ENCODE assay signal across 8 mouse cellular contexts in the genomic region with DNA sequence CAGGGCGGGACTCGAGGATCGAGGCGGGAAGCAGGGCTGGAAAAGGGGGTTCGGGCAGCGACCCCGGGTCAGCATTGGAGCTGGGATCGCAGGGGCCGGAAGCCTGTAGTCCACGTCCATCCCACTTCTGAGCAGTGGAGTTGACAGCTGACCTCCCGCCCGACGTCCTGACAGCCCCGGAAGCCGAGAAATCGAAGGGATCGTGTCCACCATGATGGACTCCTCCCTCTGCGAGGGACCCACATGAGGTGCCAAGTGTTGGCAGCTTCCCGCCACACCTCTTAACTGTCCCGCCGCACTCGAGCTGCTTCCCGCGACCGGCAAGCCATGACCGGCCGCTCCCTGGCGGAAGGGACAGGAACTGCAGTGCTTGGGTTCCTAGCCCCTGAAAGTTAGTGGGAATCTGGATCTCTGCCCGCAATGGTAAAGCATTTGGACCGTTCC. TPM values are rescaled to one million over a fixed set of nuclear protein-coding genes. Genes with fewer than 3 reads are reported as not detected.
A peak's percentile ranks its signal among the peaks of the same experiment; 100 is the strongest.
DNase-seq lines count a peak whose midpoint lies in the region; ATAC-seq lines count a peak whose summit lies in the region.

No protein-coding gene starts in this region.

- under 1% methylated on average over 30 of the region's 30 CpGs for WGBS in heart, embryonic 11.5 days (ENCODE audit: insufficient replicate concordance)

- peak; percentile 88 for ATAC-seq in heart, embryonic 11.5 days (replicated peaks; ENCODE audit: insufficient number of reproducible peaks, low FRiP score, low TSS enrichment)

- H3K27me3 ChIP-seq in heart, embryonic 11.5 days (ENCODE audit: control insufficient read depth, insufficient read depth, low read length), result no peaks in the 10 kb centered on the region

- peak overlapping the region; percentile 75 for H3K9ac ChIP-seq in heart, embryonic 11.5 days (ENCODE audit: low read depth, low read length)

- peak overlapping the region; percentile 76 for H3K4me2 ChIP-seq in heart, embryonic 11.5 days

- peaks cover 11% of the 10 kb centered on the region for H3K4me1 ChIP-seq in heart, embryonic 11.5 days (ENCODE audit: control insufficient read depth, insufficient read depth, low read length)

- no peaks in the 10 kb centered on the region for H3K36me3 ChIP-seq in heart, embryonic 11.5 days (ENCODE audit: control insufficient read depth, insufficient read depth, low read length)

- H3K27ac ChIP-seq in heart, embryonic 11.5 days (ENCODE audit: low read depth, low read length), result peak overlapping the region; percentile 87

- H3K4me3 ChIP-seq in heart, embryonic 11.5 days (ENCODE audit: low read depth, low read length), result peak overlapping the region; percentile 46

- no peaks in the 10 kb centered on the region for H3K9me3 ChIP-seq in heart, embryonic 11.5 days (replicated peaks; ENCODE audit: control insufficient read depth, low read length)

- DNase-seq in adrenal gland, adult 18-20 months (ENCODE audit: low spot score in 2 of 2), result peak; percentile 75 to 76
- DNase-seq in adrenal gland, adult 2 months, result no peak
- peak; percentile 70 for DNase-seq in MEL-GATA-1-ER (ENCODE audit: extremely low read depth, low read depth)
- peak; percentile 93 for DNase-seq in embryo, embryonic 11 days
- DNase-seq in kidney, postnatal 14 days, result peak; percentile 92
- peak; percentile 91 for DNase-seq in lung, postnatal 25 days (ENCODE audit: low spot score)
- DNase-seq in right cerebral cortex, postnatal 4 days, result peak; percentile 82

RNA-seq across cellular contexts. Expression of a gene that starts 0.4 kb away (rescaled TPM):
- 10 to 100 TPM; 23.5 to 24.7 TPM for total RNA-seq in adrenal gland, adult 18-20 months (2021)
- total RNA-seq in adrenal gland, adult 2 months (2021), result 10 to 100 TPM; 23.0 to 31.7 TPM
- 46.9 and 48.7 TPM in 2 replicates for polyA plus RNA-seq in adrenal gland, adult 2 months (2012; rRNA removed)
- 46.5 and 50.0 TPM in 2 replicates for polyA plus RNA-seq in heart, embryonic 11.5 days (2014; fragmentation: Nextera tagmentation; extraction: Ambion mirVana)

RNA-seq across cellular contexts. Expression of a gene that starts 15.7 kb away (rescaled TPM):
- 10 to 100 TPM; 27.6 to 36.4 TPM for total RNA-seq in adrenal gland, adult 18-20 months (2021)
- 10 to 100 TPM; 25.4 to 31.0 TPM for total RNA-seq in adrenal gland, adult 2 months (2021)
- polyA plus RNA-seq in adrenal gland, adult 2 months (2012; rRNA removed), result 37.1 and 38.0 TPM in 2 replicates
- polyA plus RNA-seq in heart, embryonic 11.5 days (2014; fragmentation: Nextera tagmentation; extraction: Ambion mirVana), result 6.8 and 9.5 TPM in 2 replicates

RNA-seq across cellular contexts. Expression of a gene that starts 25.8 kb away (rescaled TPM):
- not detected for total RNA-seq in adrenal gland, adult 18-20 months (2021)
- not detected for total RNA-seq in adrenal gland, adult 2 months (2021)
- polyA plus RNA-seq in adrenal gland, adult 2 months (2012; rRNA removed), result 0.01 TPM in 2 replicates
- polyA plus RNA-seq in heart, embryonic 11.5 days (2014; fragmentation: Nextera tagmentation; extraction: Ambion mirVana), result 0.03 and 0.11 TPM in 2 replicates

RNA-seq across cellular contexts. Expression of a gene that starts 30.4 kb away (rescaled TPM):
- total RNA-seq in adrenal gland, adult 18-20 months (2021), result not detected
- not detected for total RNA-seq in adrenal gland, adult 2 months (2021)
- not detected in 2 replicates for polyA plus RNA-seq in adrenal gland, adult 2 months (2012; rRNA removed)
- polyA plus RNA-seq in heart, embryonic 11.5 days (2014; fragmentation: Nextera tagmentation; extraction: Ambion mirVana), result not detected in 2 replicates

RNA-seq across cellular contexts. Expression of a gene that starts 30.6 kb away (rescaled TPM):
- 100 to 1,000 TPM; 517 to 525 TPM for total RNA-seq in adrenal gland, adult 18-20 months (2021)
- 100 to 1,000 TPM; 553 to 611 TPM for total RNA-seq in adrenal gland, adult 2 months (2021)
- 1,578 and 1,712 TPM in 2 replicates for polyA plus RNA-seq in adrenal gland, adult 2 months (2012; rRNA removed)
- 307 and 318 TPM in 2 replicates for polyA plus RNA-seq in heart, embryonic 11.5 days (2014; fragmentation: Nextera tagmentation; extraction: Ambion mirVana)
